Mouse (Mus musculus) stomach, postnatal 0 days (tissue): ENCODE measurements at regions not wholly inside any gene's neighbourhood (a gene's known extent, or its start where the extent isn't known, plus 50 kb on each side); places are given as distances from the start of the nearest gene placed in this dataset.

ENCODE experiments used
- CTCF ChIP-seq: IDR thresholded peaks from 2 replicates; pipeline ENCODE4 v1.5.1; 2016; ENCODE audit warnings: antibody characterized with exemption, low read depth, mild to moderate bottlenecking, moderate library complexity
- EP300 ChIP-seq: optimal IDR thresholded peaks from 2 replicates; pipeline ENCODE3; 2016; ENCODE audit warnings: antibody characterized with exemption

DNA sequence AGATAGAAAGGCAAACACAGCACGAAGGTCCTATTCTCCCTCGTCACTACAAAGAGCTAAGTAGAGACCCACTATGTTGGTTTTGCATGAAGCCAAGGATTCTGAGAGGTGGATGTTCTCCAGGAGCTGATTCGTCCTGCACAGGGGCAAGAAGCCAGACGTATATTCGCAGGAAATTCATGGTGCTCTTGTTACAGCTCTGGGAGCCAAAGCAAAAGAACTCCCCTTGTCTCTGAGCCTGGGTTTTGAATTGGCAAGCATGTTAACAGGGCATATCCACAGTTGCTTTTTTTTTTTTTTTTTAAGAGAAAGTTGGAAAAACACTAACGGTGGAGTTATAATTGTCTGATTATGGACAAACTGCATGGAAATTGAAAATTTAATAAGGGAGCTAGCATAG lies 191.7 kb upstream of the Prickle1 start:
- no peak for TF ChIP-seq CTCF
- no peak for TF ChIP-seq EP300
